Mouse (Mus musculus) testis, adult 2 months (tissue): ENCODE measurements around the gene Fancd2.

Source experiments
- CTCF ChIP-seq: fragments of 200-500 bp; IDR thresholded peaks from 2 replicates; pipeline ENCODE4 v1.5.1; 2012; ENCODE audit warnings: low read depth, mild to moderate bottlenecking, inconsistent platforms, low read length, moderate library complexity; ENCODE audit not compliant: control insufficient read depth, insufficient read depth, insufficient replicate concordance
- POLR2A ChIP-seq: fragments of 200-500 bp; IDR thresholded peaks from 2 replicates; pipeline ENCODE4 v1.6.1; 2012; ENCODE audit warnings: low read depth, mild to moderate bottlenecking, inconsistent platforms, low read length, moderate library complexity; ENCODE audit not compliant: control insufficient read depth

DNA sequence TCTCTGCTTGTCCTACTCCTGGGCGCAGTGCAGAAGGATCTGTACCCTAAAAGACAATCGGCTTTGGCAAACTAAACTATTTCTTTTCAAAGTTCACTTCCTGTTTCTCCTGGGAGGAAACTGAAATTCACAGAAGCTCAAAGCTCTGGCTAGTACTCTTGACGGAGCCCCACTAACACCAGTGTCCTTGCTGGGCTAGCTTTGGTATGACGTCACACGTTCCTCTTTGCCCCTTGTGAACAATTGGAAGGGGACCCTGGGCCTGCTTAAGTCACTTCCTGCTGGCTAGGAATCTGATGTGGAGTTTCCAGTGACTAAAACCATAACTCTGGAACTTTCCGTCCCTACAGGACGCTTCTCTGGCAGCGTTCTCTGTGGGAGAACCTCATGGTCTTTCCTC lies 113.3 kb downstream of the Fancd2 start:
- TF ChIP-seq CTCF: no peak
- TF ChIP-seq POLR2A: no peak
